Mouse (Mus musculus) olfactory bulb, adult 2 months (tissue): ENCODE measurements around the gene Gprc5c.

Experiments
- CTCF ChIP-seq: fragments of 200-500 bp; IDR thresholded peaks from 2 replicates; pipeline ENCODE4 v1.5.1; 2012; ENCODE audit warnings: low read depth, mild to moderate bottlenecking, low read length, moderate library complexity; ENCODE audit not compliant: insufficient read depth
- POLR2A ChIP-seq: fragments of 200-500 bp; IDR thresholded peaks from 2 replicates; pipeline ENCODE4 v1.6.1; 2012; ENCODE audit warnings: mild to moderate bottlenecking, low read depth, low read length, moderate library complexity; ENCODE audit not compliant: insufficient read depth

DNA sequence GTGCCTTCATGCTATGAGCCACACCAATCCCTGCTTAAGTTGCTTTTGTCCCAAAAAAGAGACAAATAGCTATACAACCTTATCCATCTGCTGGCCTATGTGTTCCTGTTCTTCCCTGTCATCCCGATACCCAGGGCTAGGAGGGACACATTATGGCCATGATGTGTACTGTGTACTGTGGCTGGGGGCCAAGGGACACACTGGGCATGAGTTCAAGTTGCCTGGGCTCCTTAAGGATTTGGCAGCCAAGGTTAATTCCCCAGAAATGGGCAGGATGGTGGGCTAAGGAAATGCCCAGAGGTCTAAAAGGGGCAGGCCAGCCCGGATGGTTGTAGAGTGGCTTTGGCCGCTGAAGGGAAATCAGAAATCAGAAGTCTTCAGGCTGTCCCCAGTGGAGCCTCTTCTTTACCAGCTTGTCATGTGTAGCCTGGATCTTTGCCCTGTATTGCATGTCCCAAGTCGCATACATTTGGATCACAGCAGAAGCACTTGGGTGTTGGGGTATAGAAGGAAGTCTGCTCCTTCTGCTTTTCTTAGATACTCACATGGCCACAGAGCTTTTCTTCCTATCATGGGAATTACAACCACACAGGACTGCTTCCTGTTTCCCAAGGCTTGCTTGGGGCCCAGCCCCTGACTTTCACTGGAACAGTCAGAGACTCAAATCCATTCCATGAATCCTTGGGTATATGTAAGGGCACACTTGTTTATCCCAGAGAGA is 33.6 kb downstream of the Gprc5c start:
- no peak for TF ChIP-seq CTCF
- TF ChIP-seq POLR2A, result no peak
